Mouse (Mus musculus) adrenal gland, postnatal 4 days (tissue): ENCODE data around the gene Wdr11. TPM values are rescaled to one million over a fixed set of nuclear protein-coding genes. Genes with fewer than 3 reads are reported as not detected.

ENCODE experiments used
- DNase-seq, 2 experiments: peaks; one replicate each; pipeline ENCODE4 v3.0.0; 2021 to 2022; ENCODE audit warnings: low spot score in 2 of 2, mixed read lengths in 2 of 2
- total RNA-seq, 2 experiments: library from RNA; stranded (reverse); gene quantifications; 2 replicates each; pipeline ENCODE4 v1.2.3; 2021

Gene Wdr11
- total RNA-seq, 2 experiments from 2014 or later, result 49.6 to 52.3 TPM

GRCm38 (mm10) chr7:129652901-129653460 is 61.3 kb downstream of the Wdr11 start:
- DNase-seq, result no peak

GRCm38 (mm10) chr7:129653791-129654271 is 62.2 kb downstream of the Wdr11 start:
- peak; percentile 47 to 53 for DNase-seq

- DNase-seq, result no peak
Measured at GRCm38 (mm10) chr7:129654923-129655322, 63.3 kb downstream of the Wdr11 start.

- no peak for DNase-seq
Measured at GRCm38 (mm10) chr7:129655604-129656226, 64.1 kb downstream of the Wdr11 start.

GRCm38 (mm10) chr7:129657867-129658266 is 66.2 kb downstream of the Wdr11 start:
- DNase-seq, result no peak

GRCm38 (mm10) chr7:129659755-129660154 is 68.1 kb downstream of the Wdr11 start:
- no peak for DNase-seq

- DNase-seq, result no peak
Measured at GRCm38 (mm10) chr7:129660546-129660945, 68.9 kb downstream of the Wdr11 start.

- DNase-seq, result no peak
Measured at GRCm38 (mm10) chr7:129662051-129662789, 70.6 kb downstream of the Wdr11 start.

- DNase-seq, result no peak
Measured at GRCm38 (mm10) chr7:129663781-129664505, 72.3 kb downstream of the Wdr11 start.

- DNase-seq, result no peak
Measured at GRCm38 (mm10) chr7:129665411-129665810, 73.7 kb downstream of the Wdr11 start.

GRCm38 (mm10) chr7:129665921-129666320 is 74.3 kb downstream of the Wdr11 start:
- DNase-seq, result no peak

GRCm38 (mm10) chr7:129666526-129666925 is 74.9 kb downstream of the Wdr11 start:
- DNase-seq, result no peak

GRCm38 (mm10) chr7:129670280-129670679 is 78.6 kb downstream of the Wdr11 start:
- DNase-seq, result no peak

- DNase-seq, result no peak
Measured at GRCm38 (mm10) chr7:129671675-129672651, 80.3 kb downstream of the Wdr11 start.

GRCm38 (mm10) chr7:129673776-129674175 is 82.1 kb downstream of the Wdr11 start:
- DNase-seq, result no peak

- DNase-seq, result no peak
Measured at GRCm38 (mm10) chr7:129674558-129674957, 82.9 kb downstream of the Wdr11 start.

GRCm38 (mm10) chr7:129675852-129676251 is 84.2 kb downstream of the Wdr11 start:
- no peak for DNase-seq

- no peak for DNase-seq
Measured at GRCm38 (mm10) chr7:129677141-129677540, 85.5 kb downstream of the Wdr11 start.

GRCm38 (mm10) chr7:129678431-129678830 is 86.8 kb downstream of the Wdr11 start:
- DNase-seq, result no peak

- DNase-seq, result no peak
Measured at GRCm38 (mm10) chr7:129678972-129679371, 87.3 kb downstream of the Wdr11 start.
